Mouse (Mus musculus) heart, adult 18-20 months (tissue): ENCODE results near the gene Zfp386. TPM values are rescaled to one million over a fixed set of nuclear protein-coding genes. Genes with fewer than 3 reads are reported as not detected.
A peak's percentile ranks its signal among the peaks of the same experiment; 100 is the strongest.

ENCODE experiments used
- DNase-seq, 2 experiments: peaks; one replicate each; pipeline ENCODE4 v3.0.0; 2021 to 2022; ENCODE audit warnings: mixed read lengths in 1 of 2
- total RNA-seq, 2 experiments: library from RNA; stranded (reverse); gene quantifications; 2 replicates each; pipeline ENCODE4 v1.2.3; 2021

Gene Zfp386
- total RNA-seq, 2 experiments from 2014 or later: 17.0 to 24.0 TPM

DNA sequence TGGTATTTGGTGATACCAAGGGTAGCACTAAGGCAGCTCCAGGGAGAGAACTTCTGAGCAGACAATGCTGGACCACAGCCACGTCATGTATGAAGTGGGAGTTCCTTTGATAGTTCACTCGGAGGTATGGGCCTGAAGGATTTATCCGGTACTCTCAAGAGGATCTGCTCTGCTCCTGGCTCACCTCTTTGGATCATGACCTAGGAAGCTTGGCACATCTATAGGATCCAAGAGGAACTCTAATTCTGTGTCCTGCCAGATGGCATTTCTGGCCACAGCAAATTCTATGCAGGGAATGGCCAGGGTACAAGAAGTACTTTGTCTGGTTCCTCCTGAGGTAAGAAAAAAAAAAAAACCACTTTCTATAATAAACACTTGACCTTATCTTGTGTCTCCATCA is 42.3 kb downstream of the Zfp386 start:
- no peak for DNase-seq

DNA sequence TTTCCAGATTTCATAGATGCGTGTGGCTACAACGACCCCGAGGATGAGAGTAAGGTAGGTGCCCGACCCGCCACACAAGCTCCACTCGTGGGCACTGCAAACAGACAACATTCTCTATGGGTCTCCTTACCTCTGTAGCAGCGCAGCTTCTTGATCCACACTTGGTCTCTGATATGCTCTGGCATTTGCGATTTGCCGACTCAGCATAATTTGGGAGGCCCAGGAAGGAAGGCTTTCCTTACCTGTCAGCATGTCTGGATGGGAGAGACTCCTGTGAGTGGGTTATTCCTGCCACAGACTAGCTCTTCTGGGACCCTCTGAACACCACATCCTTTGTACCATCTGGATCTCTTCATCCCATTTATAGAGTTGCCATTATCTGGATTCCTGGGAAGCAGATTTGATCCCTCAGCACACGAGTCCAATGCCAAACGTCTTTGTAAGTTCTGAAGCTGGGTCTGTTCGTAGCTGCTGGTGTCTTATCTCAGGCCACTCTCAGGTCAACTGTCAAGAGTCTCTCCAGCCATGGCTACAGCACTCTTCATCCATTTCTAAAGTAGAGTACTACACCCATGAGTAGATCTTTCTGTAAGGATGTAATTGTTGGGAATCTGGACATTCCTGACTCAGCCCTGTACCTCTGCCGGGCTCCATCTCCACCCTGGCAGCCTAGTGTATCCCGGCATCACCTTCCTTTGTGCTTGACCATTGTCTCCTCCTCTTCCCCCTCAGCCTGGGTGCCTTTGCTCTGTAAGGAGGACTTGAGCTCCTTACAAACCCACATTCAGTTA is 47.4 kb downstream of the Zfp386 start:
- DNase-seq: no peak

DNA sequence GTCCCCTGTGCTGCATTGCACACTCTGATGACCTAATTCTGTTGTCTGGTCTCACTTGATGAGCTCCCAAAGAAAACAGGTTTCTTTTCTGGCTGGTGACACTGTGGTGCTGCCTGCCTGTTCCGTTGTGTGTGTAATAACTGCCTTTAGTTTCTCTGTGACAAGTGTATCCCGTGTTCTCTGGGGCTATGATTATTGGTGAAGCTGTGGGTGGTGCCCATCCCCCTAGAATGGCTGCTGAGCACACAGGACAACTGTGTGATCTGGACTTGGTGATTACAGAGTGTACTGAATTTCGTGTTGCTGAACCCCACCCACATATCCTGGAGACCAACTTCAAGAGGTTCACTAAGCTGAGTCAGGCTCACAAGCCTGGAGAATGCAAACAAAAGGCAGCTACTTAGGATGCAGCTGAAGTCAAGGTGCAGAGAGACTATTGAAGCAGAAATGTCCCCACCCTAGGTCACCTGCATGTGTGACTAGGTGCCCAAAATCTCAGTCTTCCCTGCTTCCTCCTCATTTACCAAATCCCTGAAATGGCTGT is 48.9 kb downstream of the Zfp386 start:
- DNase-seq: no peak

DNA sequence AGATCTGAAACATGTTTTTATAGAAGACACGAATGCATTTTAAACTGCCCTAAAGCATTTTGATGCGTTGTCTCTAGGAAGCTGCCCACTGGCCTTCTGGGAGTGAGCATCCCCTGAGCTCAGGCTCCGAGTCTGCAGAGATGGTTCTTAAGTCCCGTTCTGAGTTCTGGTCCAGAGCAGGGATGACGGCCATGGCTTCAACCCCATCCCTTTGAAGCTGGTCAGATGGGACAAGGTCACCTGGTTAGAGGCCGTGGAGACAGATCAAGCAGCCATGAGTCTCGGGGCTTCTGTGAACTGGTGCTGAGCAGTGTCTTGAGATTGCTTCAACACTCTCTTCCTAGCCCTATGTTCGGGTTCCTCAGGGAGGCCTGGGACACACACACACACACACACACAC is 49.6 kb downstream of the Zfp386 start:
- DNase-seq: no peak

DNA sequence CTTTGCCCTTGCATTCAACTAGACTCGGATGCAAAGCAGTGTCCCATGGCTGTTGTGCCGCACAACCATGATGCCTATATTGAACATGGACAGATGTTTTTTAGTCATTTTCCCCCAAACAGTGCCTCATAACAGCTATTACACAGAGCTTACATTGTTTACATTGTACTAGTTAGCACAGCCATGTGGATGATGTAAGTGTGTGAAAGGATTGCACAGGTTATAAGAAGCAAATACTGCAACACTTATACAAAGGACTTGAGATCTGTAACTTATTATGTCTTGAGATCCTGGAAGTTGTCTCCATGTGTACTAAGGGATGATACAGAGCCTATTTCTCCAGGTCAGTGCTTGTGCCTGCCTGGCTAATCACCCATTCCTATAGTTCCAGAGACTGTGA is 54.4 kb downstream of the Zfp386 start:
- DNase-seq: no peak

DNA sequence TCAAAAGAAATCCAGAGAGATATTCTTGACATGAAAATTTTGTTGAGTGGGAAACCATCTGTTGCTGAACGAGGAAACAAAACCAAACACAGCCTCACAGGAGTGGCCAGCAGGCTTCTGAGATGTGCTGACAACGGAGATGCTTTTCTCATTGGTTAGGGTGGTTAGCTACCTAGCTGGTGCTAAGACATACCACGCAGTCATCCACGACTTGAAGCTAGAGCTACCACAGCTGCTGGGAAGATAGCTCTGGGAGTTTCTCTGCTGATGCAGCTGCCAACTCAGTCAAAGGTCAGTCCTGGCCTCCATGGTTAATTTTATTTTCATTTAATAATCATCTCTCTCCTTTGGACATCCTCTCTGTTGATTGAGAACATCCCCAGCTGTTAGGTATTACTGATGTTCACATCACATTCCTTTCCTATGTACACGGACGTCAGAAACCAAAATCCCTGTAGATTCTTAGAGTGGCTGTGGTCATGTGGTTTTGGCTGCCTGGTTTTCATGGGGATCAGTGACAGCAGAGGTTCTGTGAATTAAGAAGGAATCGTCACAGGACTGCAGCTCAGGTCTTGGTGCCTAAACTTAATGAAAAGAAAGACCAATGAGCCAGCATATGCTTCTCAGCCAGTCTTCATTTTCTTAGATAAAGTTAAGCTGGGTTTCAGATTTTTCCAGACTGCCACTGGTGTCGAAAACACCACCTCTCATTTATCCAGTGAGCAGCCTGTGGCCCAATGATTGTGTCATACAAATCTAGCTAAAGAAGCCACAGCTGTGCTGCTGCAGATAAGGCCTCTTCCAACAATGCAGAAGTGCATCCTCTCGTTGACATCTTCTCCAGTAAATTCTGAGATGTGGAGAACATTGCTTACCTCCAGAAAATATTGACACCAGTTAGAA is 62.2 kb downstream of the Zfp386 start:
- DNase-seq: peak; percentile 41 to 57

DNA sequence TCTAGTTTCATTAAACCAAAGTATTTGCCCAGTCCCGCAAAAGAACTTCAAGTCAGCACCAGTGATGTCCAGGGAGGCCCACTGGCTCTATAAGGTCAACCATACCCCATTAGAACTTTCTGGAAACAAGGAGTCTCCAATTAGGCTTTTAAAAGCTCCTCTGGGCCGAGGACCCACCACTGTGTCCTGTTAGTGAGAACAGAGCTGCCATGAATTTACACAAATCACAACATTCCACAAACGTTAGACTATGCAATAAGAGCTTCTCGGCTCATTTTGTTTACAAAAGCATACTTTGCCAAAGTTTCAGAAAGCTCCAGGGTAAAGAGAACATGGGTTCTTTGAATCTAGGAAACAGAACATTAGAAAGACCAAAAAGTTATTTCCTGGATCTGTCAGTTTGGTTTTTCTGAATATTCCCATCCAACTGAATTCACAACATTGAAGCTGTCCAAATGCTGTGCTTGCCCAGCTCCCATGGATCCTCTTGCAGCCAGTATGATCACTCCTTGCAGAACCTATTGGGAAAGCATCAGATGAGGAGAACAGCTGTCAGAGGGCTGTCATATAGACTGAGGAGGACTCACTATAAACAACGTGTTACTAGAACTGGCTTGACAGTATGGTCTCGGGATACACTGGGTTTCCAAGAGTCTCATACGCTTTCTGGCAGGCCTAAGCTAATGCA is 63.6 kb downstream of the Zfp386 start:
- DNase-seq: peak; percentile 17 to 18

Other genes starting within 250 kb of the Zfp386 start
- 1 to 10 TPM in 1 of 2 experiments, under 1 TPM in 1; 0.92 to 1.3 TPM for gene Vipr2, start 30.0 kb downstream of the Zfp386 start, total RNA-seq
- gene Wdr60, start 215.3 kb downstream of the Zfp386 start, total RNA-seq: 1 to 10 TPM; 1.7 to 2.5 TPM
- not detected for gene Gm11027, start 227.7 kb downstream of the Zfp386 start, total RNA-seq
- gene Esyt2, start 233.5 kb downstream of the Zfp386 start, total RNA-seq: 10 to 100 TPM; 23.7 to 31.8 TPM